Mouse (Mus musculus) brain, embryonic 14.5 days (tissue): Measurements from ENCODE around the gene Pecam1.

Experiments used
- CTCF ChIP-seq: fragments of 200-500 bp; IDR thresholded peaks from 2 replicates; pipeline ENCODE4 v1.5.1; 2012; ENCODE audit warnings: inconsistent platforms, mild to moderate bottlenecking, moderate library complexity, borderline replicate concordance; ENCODE audit not compliant: insufficient read depth, insufficient read length; ENCODE audit errors: extremely low read depth
- POLR2A ChIP-seq: fragments of 200-500 bp; IDR thresholded peaks from 2 replicates; pipeline ENCODE4 v1.6.1; 2012; ENCODE audit warnings: mild to moderate bottlenecking, inconsistent platforms, borderline replicate concordance; ENCODE audit not compliant: poor library complexity, insufficient read depth, insufficient read length, severe bottlenecking; ENCODE audit errors: extremely low read depth

DNA sequence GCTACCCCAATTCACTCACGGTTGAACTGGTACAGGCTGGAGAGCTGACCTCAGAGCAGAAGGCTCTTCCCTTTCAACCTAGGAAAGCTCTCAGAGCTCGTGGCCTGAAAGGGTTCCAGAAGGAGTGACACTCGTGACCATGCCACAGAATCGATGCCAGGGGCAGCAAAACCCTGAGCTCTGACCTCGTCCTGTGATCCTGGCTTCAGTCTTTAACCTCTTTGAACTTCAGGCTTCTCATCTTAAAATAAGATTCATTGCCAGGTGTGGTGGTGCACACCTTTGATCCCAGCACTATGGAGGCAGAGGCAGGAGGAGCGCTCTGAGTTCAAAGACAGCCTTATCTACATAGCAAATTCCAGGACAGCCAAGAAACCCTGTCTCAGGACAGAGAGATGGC is 143.1 kb downstream of the Pecam1 start:
- no peak for TF ChIP-seq POLR2A
- no peak for TF ChIP-seq CTCF
